Mouse (Mus musculus): ENCODE measurements around the gene Snrpa. TPM values are rescaled to one million over a fixed set of nuclear protein-coding genes. Genes with fewer than 3 reads are reported as not detected.

Gene Snrpa
- polyA plus RNA-seq, 1 experiment from 2014 or later: 294 TPM

GRCm38 (mm10) chr7:27153205-27153764 lies 42.8 kb downstream of the Snrpa start, which contains the start of gene Cyp2t4:
Gene Cyp2t4, plus strand, starts transcription at chr7:27153714.
- Histone ChIP-seq H3K9ac (replicated peaks) (no peak within 1 kb of the TSS), H3K4me3 (replicated peaks) (no peak within 1 kb of the TSS), H3K9me3 (no peaks in the 10 kb centered on the region), H3K27ac (no peak within 1 kb of the TSS), H3K4me2 (no peak within 1 kb of the TSS), H3K27me3 (no peaks in the 10 kb centered on the region), H3K4me1 (replicated peaks) (0 out of 2 replicates have a peak, but pooled peaks cover 3% of the 10 kb centered on the region), H3K36me3 (peaks cover 16% of the 10 kb centered on the region)
- 71% methylated on average over 10 of the region's 10 CpGs for WGBS
- no peak for ATAC-seq (ENCODE audit: insufficient number of reproducible peaks, insufficient read depth, low FRiP score, low TSS enrichment, low read depth)

MicroRNAs within 50 kb of the gene (microRNA counts, 519-probe panel; counts per million panel counts)
- not detected for microRNA mmu-miR-1191

Small RNA genes lying within 50 kb of the gene (microRNA-seq; reads per million reads assigned to microRNA genes)
- gene Mir1191: 7.2 reads per million, percentile 21 among the genes with 10 or more reads in this experiment
- gene Mir3101: not detected

Other genes starting within 250 kb of the Snrpa start
- gene Cyp2a12, start 167.2 kb downstream of the Snrpa start, polyA plus RNA-seq (2016; fragmentation: Nextera tagmentation; extraction: Ambion mirVana): not detected in 2 replicates
- gene Cyp2f2, start 76.4 kb downstream of the Snrpa start, polyA plus RNA-seq (2016; fragmentation: Nextera tagmentation; extraction: Ambion mirVana): not detected in 2 replicates
- not detected in 2 replicates for gene Cyp2t4, start 42.6 kb downstream of the Snrpa start, polyA plus RNA-seq (2016; fragmentation: Nextera tagmentation; extraction: Ambion mirVana)
- gene Egln2, start 29.5 kb downstream of the Snrpa start, polyA plus RNA-seq (2016; fragmentation: Nextera tagmentation; extraction: Ambion mirVana): 87.3 and 88.9 TPM in 2 replicates
- gene Rab4b, start 17.4 kb downstream of the Snrpa start, polyA plus RNA-seq (2016; fragmentation: Nextera tagmentation; extraction: Ambion mirVana): 59.8 and 60.0 TPM in 2 replicates
- 0.61 and 1.5 TPM in 2 replicates for gene Gm21983, start 15.2 kb downstream of the Snrpa start, polyA plus RNA-seq (2016; fragmentation: Nextera tagmentation; extraction: Ambion mirVana)
- 23.8 and 42.8 TPM in 2 replicates for gene Mia, start 15.1 kb downstream of the Snrpa start, polyA plus RNA-seq (2016; fragmentation: Nextera tagmentation; extraction: Ambion mirVana)
- 4.0 and 4.1 TPM in 2 replicates for gene BC024978, start 490 bp downstream of the Snrpa start, polyA plus RNA-seq (2016; fragmentation: Nextera tagmentation; extraction: Ambion mirVana)
- 9.3 and 9.5 TPM in 2 replicates for gene Itpkc, start 32.4 kb upstream of the Snrpa start, polyA plus RNA-seq (2016; fragmentation: Nextera tagmentation; extraction: Ambion mirVana)
- gene Coq8b, start 36.8 kb upstream of the Snrpa start, polyA plus RNA-seq (2016; fragmentation: Nextera tagmentation; extraction: Ambion mirVana): 15.7 and 16.6 TPM in 2 replicates
- gene Numbl, start 62.2 kb upstream of the Snrpa start, polyA plus RNA-seq (2016; fragmentation: Nextera tagmentation; extraction: Ambion mirVana): 25.3 and 26.5 TPM in 2 replicates
- gene Ltbp4, start 141.4 kb upstream of the Snrpa start, polyA plus RNA-seq (2016; fragmentation: Nextera tagmentation; extraction: Ambion mirVana): 15.2 and 15.8 TPM in 2 replicates
- gene Shkbp1, start 159.7 kb upstream of the Snrpa start, polyA plus RNA-seq (2016; fragmentation: Nextera tagmentation; extraction: Ambion mirVana): 59.5 and 59.9 TPM in 2 replicates
- gene Gm20479, start 161.1 kb upstream of the Snrpa start, polyA plus RNA-seq (2016; fragmentation: Nextera tagmentation; extraction: Ambion mirVana): 0.42 TPM in 1 of 2 replicates, not detected in the other